Mouse (Mus musculus) forebrain, postnatal 0 days (tissue): ENCODE data around the gene Tnfrsf8. TPM values are rescaled to one million over a fixed set of nuclear protein-coding genes. Genes with fewer than 3 reads are reported as not detected.

ENCODE experiments used
- ATAC-seq: fragments of 200-750 bp; cut with Nextera tagmentation; 2 replicates; pipeline ENCODE4 v1.8.0; 2017; ENCODE audit warnings: mild to moderate bottlenecking, moderate library complexity
- DNase-seq: peaks from one replicate; pipeline ENCODE4 v3.0.0-alpha.2; 2015
- H3K27ac ChIP-seq: fragments of 300-500 bp; sonication (generic); 2 replicates; pipeline ENCODE4 v1.5.1; 2014; ENCODE audit warnings: low read depth, mild to moderate bottlenecking, antibody characterized with exemption, low read length, moderate library complexity, mixed read lengths
- H3K27me3 ChIP-seq: fragments of 300-500 bp; sonication (generic); 2 replicates; pipeline ENCODE4 v1.6.1; 2014; ENCODE audit warnings: mild to moderate bottlenecking, low read length, mixed read lengths; ENCODE audit not compliant: insufficient read depth
- H3K36me3 ChIP-seq: fragments of 300-500 bp; sonication (generic); 2 replicates; pipeline ENCODE4 v1.6.1; 2014; ENCODE audit warnings: mild to moderate bottlenecking, moderate library complexity; ENCODE audit not compliant: insufficient read depth
- H3K4me1 ChIP-seq: fragments of 300-500 bp; sonication (generic); 2 replicates; pipeline ENCODE4 v1.6.1; 2014; ENCODE audit warnings: antibody characterized with exemption; ENCODE audit not compliant: insufficient read depth
- H3K4me2 ChIP-seq: fragments of 300-500 bp; sonication (generic); 2 replicates; pipeline ENCODE4 v1.6.1; 2014; ENCODE audit warnings: low read depth, mild to moderate bottlenecking, moderate library complexity
- H3K4me3 ChIP-seq: fragments of 300-500 bp; sonication (generic); 2 replicates; pipeline ENCODE4 v1.5.1; 2014; ENCODE audit warnings: low read depth, low read length, mixed read lengths
- H3K9ac ChIP-seq: fragments of 300-500 bp; sonication (generic); 2 replicates; pipeline ENCODE4 v1.6.1; 2014; ENCODE audit warnings: mild to moderate bottlenecking
- H3K9me3 ChIP-seq: fragments of 300-500 bp; sonication (generic); 2 replicates; pipeline ENCODE4 v1.6.1; 2016; ENCODE audit warnings: low read length
- CTCF ChIP-seq: sonication (generic); IDR thresholded peaks from 2 replicates; pipeline ENCODE4 v1.5.1; 2016; ENCODE audit warnings: antibody characterized with exemption, control low read depth, low read depth
- WGBS: fragments of 180-500 bp; shearing (Covaris S2); extraction: QIAGEN DNeasy Blood & Tissue Kit; methylation state at CpG from one replicate; pipeline ENCODE4 v1.1.7; 2014; 5-methylcytosine and 5-hydroxymethylcytosine counted together
- polyA plus RNA-seq: library from polyadenylated mRNA; unstranded; fragments of >200 nt; fragmentation: Nextera tagmentation; extraction: Ambion mirVana; gene quantifications from 2 replicates; pipeline ENCODE4 v1.2.1, GENCODE M21; 2015
- total RNA-seq: library from RNA; depleted of rRNA; stranded (reverse); fragments of >200 nt; gene quantifications from 2 replicates; pipeline ENCODE4 v1.2.3, GENCODE M21; 2014

Tnfrsf8 gene
- total and polyA plus RNA-seq, 2 experiments from 2014 or later: 1.5 to 3.3 TPM

DNA sequence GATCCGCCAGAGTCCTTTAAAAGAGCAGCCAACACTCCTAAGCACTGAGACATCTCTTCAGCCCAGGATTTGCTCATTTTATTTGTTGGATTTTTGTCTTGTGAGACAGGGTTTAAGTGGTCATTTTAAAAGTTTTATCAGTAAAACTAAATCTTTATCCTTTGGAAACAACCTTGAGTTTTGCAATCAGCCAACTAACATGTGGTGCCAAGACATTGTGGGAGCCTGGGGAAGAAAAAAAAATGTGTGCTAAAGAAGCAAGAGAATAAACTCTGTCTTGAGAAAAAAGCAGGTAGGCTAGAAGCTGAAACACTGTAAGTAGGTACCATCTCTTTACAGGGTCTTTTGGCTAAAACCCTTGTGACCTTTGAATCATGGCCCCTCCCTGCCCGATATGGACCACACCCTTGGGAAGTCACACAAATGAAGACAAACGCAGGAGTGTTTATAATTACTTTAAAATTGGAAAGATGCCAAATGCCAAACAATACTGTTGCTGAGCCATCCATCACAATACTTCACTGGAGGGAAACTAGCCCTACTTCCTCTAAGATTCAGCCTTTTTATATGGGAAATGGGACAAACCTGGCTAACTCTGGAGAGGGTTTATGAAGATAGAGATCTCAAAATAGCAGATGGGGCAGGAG, 36.1 kb downstream of the Tnfrsf8 start:
- Histone ChIP-seq H3K9me3 (no peaks in the 10 kb centered on the region), H3K4me2 (no peak overlapping the region), H3K4me3 (no peak overlapping the region), H3K4me1 (no peaks in the 10 kb centered on the region), H3K27me3 (no peaks in the 10 kb centered on the region), H3K36me3 (no peaks in the 10 kb centered on the region), H3K9ac (no peak overlapping the region), H3K27ac (no peak overlapping the region)
- TF ChIP-seq CTCF: no peak
- DNase-seq: no peak
- WGBS: 64% methylated on average over 3 of the region's 3 CpGs
- ATAC-seq: no peak

DNA sequence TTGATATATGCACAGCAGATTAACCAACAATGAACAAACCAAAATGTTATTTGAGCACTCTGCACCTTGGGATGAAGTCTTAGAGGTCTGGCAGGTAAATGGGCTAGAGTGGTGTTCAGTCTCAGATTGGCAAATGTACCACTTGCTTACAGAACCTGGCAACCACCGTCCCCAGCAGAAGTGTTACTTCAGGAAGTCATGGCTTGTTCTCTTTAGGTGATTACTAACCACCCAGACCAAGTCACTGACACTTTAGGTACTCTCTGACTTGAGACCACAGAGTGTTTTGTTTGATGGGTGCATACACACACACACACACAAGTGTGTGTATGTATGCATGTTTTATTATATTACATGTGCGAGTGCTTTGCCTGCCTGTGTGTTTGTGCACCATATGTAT, 36.7 kb downstream of the Tnfrsf8 start:
- DNase-seq (no peak), ATAC-seq (no peak)
- Histone ChIP-seq H3K4me1 (no peaks in the 10 kb centered on the region), H3K9me3 (no peaks in the 10 kb centered on the region), H3K36me3 (no peaks in the 10 kb centered on the region), H3K9ac (no peak overlapping the region), H3K27ac (no peak overlapping the region), H3K4me2 (no peak overlapping the region), H3K27me3 (no peaks in the 10 kb centered on the region), H3K4me3 (no peak overlapping the region)
- 91% methylated on average over 2 of the region's 2 CpGs for WGBS
- TF ChIP-seq CTCF: no peak

DNA sequence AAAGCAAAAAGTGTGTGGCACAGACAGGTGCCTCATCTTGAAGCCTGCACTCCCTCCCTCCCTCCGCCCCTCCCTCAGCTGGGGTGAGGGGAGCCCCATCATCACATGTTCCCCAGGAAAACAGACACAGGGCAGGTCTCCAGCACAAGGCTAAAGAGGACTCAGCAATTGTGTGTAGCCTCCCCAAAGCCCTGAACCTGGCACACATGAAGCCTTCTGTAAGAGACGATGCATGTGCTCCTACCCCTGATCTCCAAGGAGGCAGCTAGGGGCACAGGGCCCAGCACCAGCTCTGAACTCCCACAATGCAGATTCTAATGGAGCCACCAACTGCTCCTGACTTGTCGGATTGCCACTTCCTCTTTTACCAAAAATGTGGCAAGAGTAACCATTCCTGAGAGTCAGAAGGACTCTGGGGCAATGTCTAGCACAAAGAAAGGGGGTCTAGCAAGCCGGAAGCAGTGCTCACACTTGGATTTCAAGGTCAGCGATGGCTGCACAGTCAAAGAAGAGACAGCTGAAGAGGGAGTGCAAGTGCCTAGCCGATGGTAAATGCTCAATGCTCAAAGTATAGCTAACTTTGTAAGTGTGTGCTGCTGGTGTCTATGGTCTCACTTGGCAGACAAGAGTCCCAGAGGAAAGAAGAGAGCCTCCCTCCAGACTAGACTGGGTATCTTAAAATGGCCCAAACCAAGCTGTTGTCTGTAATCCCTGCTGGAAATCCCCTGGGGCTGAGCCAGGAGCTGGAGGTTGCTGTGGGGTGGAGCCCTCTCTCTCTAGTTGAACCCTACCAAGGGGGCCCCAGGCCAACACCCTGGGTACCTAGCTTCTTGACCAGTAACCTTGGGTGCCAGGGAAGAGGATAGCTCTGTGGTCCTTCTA, 38.4 kb downstream of the Tnfrsf8 start:
- no peak overlapping the region for H3K4me2 ChIP-seq
- H3K27me3 ChIP-seq: no peaks in the 10 kb centered on the region
- no peak for ATAC-seq
- no peak for TF ChIP-seq CTCF
- H3K9ac ChIP-seq: no peak overlapping the region
- H3K27ac ChIP-seq: no peak overlapping the region
- DNase-seq: no peak
- WGBS: 82% methylated on average over 6 of the region's 6 CpGs
- no peak overlapping the region for H3K4me3 ChIP-seq
- no peaks in the 10 kb centered on the region for H3K36me3 ChIP-seq
- no peaks in the 10 kb centered on the region for H3K9me3 ChIP-seq
- no peaks in the 10 kb centered on the region for H3K4me1 ChIP-seq

DNA sequence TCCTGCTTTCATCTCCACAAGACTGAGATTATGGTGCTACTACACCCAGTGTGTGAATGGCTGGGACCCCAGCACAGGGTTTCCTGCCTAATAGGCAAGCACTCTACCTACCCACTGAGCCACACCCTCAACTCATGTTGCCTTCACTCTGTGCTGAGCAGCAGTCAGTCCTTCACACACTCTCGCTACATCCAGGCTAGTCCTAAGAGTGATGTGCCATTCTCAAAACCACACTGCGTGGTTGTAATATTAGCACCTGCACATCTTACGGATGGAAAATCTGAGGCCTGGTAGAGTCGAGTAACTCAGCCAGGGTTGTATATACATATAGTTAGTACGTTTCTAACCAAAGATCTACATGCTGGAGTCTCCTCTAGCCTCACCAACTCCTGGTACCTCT, 40.1 kb downstream of the Tnfrsf8 start:
- no peak for TF ChIP-seq CTCF
- Histone ChIP-seq H3K36me3 (no peaks in the 10 kb centered on the region), H3K4me2 (no peak overlapping the region), H3K4me1 (no peaks in the 10 kb centered on the region), H3K27ac (no peak overlapping the region), H3K4me3 (no peak overlapping the region), H3K9ac (no peak overlapping the region), H3K9me3 (no peaks in the 10 kb centered on the region), H3K27me3 (no peaks in the 10 kb centered on the region)
- ATAC-seq: no peak
- WGBS: 89% methylated on average over 5 of the region's 5 CpGs
- DNase-seq: no peak

DNA sequence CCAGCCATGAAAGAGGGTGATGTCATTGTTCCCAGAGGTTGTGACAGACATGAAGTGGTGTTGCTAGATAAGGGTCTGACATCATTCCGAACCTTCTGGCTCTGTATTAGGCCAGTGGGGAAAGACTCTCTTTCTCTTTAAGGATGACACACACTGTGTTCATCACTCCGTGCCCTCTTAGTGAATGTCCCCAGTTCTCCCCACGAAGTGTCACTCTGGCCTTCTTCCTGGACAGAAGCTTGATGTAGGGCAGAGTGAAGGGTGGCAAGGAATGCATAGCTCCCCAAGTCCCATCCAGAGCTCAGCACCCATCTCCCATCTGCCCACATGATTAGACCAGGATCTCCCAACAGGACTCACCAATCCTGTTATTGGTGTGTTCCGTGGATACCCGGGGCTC, 41.0 kb downstream of the Tnfrsf8 start:
- Histone ChIP-seq H3K4me2 (no peak overlapping the region), H3K9me3 (no peaks in the 10 kb centered on the region), H3K36me3 (no peaks in the 10 kb centered on the region), H3K4me1 (no peaks in the 10 kb centered on the region), H3K27ac (no peak overlapping the region), H3K4me3 (no peak overlapping the region), H3K27me3 (no peaks in the 10 kb centered on the region), H3K9ac (no peak overlapping the region)
- 91% methylated on average over 5 of the region's 5 CpGs for WGBS
- no peak for DNase-seq
- no peak for TF ChIP-seq CTCF
- no peak for ATAC-seq

DNA sequence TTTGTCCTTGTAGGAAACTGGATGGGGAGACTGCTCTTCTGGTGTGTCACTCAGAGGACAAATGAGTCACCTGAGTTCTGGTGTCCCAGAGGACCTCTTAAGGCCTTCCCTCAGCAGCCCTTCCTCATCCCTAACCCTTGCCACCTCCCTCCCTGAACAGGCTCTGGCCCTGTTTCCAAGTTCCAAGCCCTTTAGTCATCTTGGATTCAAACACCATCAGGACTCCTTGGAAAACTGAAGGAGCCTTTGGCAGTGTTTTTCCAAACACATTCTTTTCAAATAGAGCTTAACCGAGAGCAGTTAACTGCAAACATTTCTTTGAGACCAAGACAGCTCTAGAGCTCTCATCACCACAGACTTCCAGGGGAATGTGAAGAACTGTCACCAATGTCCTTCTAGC, 42.2 kb downstream of the Tnfrsf8 start:
- DNase-seq: no peak
- 57% methylated on average over 1 of the region's 1 CpGs for WGBS
- no peaks in the 10 kb centered on the region for H3K4me1 ChIP-seq
- H3K36me3 ChIP-seq: no peaks in the 10 kb centered on the region
- no peak overlapping the region for H3K4me2 ChIP-seq
- no peaks in the 10 kb centered on the region for H3K9me3 ChIP-seq
- no peak for TF ChIP-seq CTCF
- H3K4me3 ChIP-seq: no peak overlapping the region
- no peak overlapping the region for H3K27ac ChIP-seq
- H3K9ac ChIP-seq: no peak overlapping the region
- no peaks in the 10 kb centered on the region for H3K27me3 ChIP-seq
- ATAC-seq: no peak

DNA sequence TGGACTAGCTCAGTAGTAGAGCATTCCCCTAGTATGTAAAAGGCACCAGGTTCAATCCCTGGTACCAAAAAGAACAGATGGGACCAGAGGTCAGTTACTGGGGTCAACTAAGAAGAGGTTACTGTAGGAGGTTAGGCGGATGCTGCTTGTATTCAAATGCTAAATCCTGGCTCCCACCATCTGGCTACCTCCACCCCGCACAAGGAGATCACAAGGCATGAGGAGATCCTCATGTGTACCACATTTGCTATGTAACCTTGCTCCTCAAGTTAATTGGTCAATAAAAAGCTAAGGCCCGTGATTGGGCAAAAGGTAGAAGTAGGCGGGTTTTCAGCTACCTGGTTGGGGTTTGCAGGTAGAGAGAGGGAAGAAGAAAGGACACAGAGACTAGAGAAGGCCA, 43.3 kb downstream of the Tnfrsf8 start:
- no peak overlapping the region for H3K4me3 ChIP-seq
- H3K9me3 ChIP-seq: no peaks in the 10 kb centered on the region
- no peak overlapping the region for H3K4me2 ChIP-seq
- H3K36me3 ChIP-seq: no peaks in the 10 kb centered on the region
- no peaks in the 10 kb centered on the region for H3K4me1 ChIP-seq
- no peak for TF ChIP-seq CTCF
- H3K9ac ChIP-seq: no peak overlapping the region
- no peak for DNase-seq
- no peak for ATAC-seq
- H3K27me3 ChIP-seq: no peaks in the 10 kb centered on the region
- H3K27ac ChIP-seq: no peak overlapping the region
- WGBS: 91% methylated on average over 4 of the region's 4 CpGs
